Mouse (Mus musculus) fat pad, adult 2 months (tissue): ENCODE results near the gene Uba52.

Experiments
- DNase-seq: peaks from one replicate; pipeline ENCODE4 v3.0.0-alpha.2; 2011; ENCODE audit warnings: low read depth, low spot score; ENCODE audit errors: extremely low read depth

The Uba52 gene

DNA sequence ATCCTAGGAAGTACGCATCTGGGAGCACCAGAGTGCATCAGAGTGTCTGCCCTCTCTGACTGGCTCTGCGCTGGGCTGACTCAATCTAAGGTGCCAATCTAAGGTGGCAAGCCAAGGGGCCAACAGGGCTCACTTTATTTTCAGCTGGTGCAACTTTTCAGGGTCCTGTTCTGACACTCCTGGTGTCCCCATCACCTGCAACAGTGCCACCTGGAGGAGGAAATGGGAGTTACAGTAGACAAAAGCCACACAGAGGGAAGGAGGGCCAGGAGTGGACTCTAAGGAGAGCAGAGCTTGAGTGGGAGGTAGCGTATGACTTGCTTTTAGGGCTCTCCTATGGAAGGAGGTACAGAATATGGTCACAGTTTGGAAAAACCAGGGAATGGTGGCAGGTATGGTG lies 5.8 kb downstream of the Uba52 start:
- no peak for DNase-seq

DNA sequence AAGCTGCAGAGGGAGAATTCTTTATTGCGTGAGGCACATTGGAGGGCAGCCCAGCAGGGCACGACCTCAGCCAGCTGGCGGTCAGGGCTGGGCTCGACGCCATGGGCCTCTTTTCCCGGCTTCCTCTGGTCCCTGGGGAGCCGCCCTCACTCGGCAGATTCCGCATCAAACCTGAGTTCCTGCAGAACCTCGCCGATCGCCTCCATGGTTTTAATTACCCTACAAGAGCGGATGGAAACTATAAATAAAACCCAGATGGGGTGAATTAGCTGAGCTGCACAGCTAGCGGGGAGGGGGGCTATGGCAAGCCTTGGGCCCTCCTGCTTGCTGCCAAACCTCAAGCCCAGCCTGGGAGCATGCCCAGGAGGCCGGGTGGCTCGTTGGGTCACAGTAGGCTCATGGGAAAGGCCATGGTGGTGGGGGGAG lies 6.3 kb downstream of the Uba52 start:
- no peak for DNase-seq

DNA sequence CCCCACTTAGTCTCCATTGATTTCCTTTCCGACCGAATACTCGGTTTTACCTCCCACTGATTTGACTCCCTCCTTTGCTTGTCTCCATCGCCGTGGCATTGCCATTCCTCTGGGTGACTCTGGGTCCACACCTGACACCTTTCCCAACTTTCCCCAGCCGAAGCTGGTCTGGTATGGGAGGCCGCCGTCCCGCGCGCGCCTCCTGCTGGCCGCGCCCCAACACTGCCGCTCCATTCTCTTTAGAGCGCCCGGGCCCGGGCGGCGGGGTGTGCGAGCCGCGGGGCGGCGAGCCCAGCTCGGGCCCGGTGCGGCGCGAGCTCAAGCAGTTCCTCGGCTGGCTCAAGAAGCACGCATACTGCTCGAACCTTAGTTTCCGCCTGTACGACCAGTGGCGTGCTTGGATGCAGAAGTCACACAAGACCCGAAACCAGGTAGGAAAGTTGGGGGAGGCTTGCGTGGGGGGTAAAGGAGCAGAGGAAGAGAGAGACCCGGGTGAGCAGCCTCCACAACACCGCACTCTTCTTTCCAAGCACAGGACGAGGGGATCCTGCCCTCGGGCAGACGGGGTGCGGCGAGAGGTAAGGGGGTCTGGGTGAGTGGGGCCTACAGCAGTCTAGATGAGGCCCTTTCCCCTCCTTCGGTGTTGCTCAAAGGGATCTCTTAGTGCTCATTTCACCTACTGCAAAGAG lies 7.4 kb downstream of the Uba52 start:
- no peak for DNase-seq

DNA sequence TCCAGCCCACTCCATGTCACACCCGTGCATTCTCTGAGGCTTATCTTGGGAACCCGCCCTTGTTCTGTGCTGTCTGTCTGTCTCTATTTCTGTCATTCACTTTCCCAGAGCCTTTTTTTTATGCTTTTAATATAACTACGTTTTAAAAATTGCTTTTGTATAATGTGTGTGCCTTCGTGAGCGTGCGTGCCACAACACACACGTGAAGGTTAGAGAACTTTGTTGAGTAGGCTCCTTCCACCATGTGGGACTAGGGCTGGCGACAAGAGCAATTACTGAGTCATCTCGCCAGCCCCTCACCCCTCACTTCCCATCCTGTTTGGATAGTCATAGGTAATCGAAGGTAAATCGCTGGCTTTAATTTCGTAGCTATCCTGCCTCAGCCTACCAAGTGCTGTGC lies 8.1 kb downstream of the Uba52 start:
- no peak for DNase-seq

DNA sequence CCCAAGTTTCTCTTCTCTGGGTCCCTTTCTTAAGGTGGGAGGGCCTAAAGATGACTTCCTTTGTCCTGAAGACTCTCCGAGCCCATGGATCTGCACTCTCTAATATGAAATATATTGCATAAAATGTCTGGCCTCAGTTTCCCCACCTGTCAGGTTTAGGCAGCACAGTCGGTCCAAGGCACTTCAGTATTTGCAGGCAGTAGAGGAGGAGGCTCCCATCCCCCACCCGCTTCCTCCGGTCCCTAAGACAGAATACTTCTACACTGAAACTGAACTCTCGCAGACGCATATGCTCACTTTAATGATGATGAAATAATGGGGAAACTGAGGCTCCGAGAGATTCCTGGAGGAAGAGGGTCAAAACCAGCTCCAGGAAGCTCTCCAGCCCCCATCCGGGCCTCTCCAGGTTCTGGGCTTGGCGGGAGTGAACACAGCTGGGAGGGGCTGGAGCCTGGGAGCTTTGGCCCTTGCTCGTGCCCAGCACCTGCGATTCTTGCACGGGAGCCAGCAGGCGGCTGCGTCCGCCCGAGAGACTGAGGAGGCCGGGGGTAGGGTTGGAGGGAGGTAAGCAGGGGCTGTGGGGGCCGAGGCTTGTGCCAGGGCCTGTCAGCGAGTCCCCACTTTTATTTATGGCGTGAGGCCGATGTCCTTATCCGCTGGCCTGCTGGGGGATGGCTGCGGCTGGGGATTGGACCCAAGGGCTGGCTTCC lies 8.6 kb downstream of the Uba52 start:
- DNase-seq, result no peak

DNA sequence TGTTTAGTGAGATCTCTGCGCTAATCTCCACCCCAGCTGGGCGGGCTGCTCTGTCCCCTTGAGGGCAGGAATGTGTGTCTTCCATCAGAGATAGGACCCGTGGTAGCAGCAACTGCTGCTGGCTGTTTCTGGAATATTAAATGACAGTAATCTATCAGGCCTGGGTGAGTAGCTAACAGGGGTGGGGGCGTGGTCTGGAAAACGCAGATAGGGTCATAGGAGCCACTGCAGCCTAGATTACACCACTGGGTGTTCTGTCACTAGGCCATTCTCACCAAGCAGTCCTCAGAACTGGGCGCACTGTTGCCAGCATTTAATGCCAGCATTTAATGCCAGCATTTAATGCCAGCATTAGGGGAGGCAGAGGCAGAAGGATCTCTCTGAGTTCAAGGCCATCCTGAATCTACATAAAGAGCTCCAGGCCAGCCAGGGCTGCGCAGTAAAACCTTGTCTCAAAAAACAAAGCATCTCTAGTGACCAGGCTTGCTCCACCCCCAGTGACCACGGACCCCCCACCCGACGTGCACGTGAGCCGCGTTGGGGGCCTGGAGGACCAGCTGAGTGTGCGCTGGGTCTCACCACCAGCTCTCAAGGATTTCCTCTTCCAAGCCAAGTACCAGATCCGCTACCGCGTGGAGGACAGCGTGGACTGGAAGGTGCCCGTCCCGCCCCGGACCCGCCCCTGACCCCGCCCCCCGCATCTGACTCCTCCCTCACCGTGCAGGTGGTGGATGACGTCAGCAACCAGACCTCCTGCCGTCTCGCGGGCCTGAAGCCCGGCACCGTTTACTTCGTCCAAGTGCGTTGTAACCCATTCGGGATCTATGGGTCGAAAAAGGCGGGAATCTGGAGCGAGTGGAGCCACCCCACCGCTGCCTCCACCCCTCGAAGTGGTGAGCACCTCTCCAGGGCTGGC lies 10.0 kb downstream of the Uba52 start:
- DNase-seq, result no peak

DNA sequence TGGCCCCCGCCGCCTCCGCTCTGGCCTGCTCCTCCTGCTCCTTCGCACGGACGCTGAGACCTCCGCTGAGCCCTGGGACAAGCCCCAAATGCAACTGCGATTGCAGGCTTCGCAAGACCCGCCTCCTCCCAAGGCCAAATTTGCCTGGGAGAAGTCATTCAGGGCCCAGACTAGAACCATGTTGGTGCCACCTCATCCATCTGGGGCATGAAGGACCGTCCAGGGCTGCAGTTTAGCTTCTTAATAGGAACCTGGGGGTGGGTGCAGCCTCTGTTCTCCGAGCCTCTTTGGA lies 14.9 kb downstream of the Uba52 start:
- no peak for DNase-seq

DNA sequence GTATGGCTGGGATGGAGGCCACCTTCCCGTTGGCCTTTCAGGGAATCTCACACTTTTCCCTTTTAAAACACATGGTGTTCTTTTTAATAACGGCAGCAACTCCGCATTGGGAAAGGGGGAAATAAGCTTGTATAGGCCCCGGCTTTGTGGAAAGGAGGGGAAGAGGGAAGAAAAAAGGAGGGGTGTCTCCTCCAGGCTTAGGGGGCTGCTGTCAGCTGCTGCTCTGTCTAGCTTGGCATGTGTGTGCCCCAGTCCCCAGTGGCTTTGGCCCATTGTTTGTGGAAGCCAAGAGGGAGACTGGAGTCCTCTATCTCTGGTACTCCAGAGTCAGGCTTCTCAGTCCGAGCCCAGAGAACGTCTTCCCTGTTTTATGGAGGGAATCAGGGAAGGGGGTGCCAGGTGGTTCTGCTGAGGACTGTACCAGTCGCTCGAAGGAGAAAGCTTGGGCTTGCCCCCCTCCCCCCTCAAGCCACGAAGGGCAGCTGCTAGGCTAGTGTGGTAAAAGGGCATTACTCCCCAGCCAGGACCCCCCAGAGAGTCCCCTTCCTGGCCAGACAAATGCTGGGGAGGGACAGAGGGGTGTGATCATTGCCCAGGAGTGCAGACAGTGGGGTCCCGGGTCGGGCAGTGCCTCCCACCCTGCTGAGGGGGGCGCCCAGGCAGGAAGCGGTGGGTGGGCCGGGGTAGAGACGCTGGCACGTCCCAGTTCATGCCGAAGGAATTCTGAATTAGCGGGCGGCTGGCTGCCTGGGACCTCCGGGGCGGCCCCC lies 15.4 kb downstream of the Uba52 start:
- no peak for DNase-seq

DNA sequence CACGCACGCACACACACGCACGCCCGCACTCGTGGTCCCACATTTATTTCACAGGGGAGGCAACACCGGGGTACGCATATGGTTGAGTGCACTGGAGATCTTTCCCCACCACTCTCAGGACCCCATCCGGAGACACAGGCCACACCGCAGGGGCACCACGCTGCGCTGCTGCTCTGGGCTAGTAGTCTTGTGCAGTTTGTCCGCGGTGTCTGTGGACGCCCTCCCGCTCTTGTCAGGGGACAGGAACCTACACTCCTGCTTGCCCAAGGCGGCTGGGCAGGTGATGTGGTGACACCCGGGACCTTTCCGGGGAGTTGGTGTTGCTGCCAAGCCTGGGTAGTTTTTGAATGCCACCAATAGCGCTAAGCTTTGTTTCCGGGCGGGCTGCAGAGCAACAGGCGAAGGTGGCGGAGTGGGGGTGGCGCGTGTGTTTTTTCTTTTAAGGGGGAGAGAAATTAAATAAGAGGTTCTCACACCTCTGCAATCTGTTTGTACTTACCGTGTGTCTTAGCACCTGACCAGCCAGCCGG lies 16.1 kb downstream of the Uba52 start:
- DNase-seq, result no peak

DNA sequence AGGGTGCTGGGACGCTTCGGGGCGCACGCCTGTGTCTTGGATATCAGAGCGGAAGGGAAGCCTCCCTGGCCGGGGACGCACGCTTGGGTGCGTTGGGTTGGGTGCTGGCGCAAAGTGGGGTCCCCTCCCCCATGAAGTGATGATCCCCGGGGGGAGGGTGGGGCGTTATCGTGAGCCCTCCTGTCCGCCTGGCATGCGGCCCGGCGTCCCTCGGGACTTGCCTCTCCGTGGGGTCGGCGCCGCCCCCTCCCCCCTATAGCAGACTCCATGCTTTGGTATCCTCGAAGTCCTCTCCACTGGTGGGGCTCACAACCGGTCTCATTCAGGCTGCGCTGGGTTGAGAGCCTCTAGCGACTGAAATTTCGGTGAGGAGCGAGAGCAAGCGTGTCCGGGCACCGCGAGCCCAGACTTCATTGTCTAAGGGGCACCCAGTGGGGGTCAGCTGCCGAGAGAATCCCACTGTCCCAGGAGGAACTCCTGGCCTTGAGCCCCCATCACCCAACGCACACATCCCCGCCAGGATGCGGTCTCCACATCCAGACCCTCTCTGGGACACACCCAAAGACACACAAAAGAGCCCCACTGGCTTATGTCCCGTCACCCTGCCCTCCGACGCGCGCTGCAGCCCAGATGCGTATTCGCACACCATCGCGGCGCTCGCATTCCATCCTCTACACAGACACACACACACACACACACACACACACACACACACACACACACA lies 16.7 kb downstream of the Uba52 start:
- DNase-seq, result no peak

DNA sequence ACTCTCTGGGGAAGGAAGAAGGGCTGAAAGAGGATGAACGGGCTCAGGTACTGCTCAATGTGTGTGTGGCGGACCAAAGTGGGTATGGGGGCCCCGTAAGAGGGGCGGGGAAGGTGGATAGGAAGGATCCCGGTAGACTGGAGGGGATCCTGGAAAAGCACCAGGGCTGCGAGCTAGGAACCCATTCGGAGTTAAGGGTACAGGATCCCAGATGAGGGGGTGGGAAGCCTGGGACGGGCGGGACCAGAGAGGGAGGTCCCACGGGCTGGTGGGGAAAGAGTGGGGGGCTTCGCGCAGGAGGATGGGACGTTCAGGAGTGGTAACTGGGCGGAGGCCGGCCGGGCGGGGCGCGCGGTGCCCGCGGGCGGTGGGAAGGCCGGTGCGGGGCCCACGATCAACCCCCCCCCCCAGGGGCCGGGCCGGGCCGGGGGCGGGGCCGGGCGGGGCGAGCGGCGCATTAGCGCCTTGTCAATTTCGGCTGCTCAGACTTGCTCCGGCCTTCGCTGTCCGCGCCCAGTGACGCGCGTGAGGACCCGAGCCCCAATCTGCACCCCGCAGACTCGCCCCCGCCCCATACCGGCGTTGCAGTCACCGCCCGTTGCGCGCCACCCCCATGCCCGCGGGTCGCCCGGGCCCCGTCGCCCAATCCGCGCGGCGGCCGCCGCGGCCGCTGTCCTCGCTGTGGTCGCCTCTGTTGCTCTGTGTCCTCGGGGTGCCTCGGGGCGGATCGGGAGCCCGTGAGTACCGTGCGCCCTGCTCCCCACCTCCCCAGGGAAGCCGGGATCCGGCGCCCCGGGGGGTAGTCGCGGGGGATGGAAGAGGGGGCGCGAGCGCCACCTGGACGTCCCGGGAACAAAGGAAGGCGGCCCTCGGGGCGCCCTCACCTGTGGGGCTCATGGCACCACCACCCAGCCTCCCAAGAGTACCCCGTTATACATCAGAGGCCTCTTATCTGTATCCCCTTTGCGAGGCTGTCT lies 17.6 kb downstream of the Uba52 start, which contains the start of gene Crlf1:
Gene Crlf1, plus strand, starts transcription at position 495 of the 977 bp plus-strand sequence.
- DNase-seq, result no peak

DNA sequence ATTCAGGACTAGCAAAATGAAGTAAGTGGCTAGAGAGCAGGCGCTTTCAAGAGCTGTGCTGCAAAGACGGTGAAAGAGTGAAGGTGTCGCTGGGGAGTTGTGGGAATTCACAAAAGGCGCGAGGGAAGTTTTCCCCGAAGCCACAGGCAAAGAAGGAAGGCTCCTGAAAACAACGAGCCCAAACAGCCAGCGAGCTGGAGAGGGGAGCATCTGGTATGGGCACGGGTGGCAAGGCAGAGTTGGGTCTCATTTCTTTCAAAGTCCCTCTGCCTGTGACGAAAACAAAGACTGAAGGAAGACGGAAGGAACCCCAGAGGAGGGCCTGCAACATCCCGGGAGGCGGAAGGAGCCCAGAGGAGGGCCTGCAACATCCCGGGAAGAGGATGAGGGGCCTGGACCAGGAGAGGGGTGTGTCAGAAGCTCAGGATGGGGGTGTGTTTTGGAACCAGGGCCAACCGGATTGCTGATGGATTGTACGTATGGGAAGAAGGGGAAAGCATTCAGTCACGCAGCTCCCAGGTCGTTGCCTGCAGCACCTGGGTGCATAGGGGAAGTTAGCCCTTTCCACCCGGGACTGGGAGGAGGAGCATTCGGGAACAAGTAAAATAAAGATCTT lies 19.6 kb downstream of the Uba52 start:
- no peak for DNase-seq

DNA sequence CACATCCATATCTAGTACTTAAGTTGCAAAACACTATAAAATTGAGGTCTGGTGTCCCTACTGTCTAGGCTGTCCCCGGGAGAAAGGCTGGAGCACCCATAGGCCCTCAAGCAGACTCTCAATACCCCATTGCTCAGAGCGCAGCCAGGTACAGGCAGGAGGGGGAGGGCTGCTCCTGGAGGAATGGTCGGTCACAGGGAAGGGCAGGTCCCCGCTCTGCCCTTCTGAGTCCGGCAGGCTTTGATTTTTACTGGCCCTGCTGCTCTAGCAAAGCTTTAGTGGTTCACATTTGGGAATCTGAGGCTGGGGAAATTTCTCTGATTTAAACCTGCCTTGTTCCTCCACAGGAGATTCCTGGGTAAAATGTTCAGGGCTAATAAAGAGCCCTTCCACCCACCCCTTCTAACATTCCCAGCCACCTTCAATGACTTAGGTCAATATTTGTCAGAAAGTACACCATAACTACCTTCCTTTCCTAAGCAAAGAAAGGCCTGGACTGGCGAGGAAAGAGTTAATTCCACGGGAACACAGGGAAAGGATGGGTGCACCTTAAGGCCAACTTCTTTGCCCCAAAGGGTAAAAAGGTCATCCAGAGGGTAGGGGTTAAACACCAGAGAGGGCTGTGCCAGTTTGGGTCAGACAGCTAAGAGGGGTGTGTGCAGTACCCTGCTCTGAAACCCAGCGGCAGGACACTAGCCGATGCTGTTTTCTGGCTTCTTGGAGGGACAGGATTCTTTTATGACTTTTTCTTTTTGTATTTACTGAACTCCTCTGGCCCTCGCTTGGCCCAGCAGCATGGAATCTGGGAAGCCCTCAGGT lies 20.3 kb downstream of the Uba52 start:
- no peak for DNase-seq

DNA sequence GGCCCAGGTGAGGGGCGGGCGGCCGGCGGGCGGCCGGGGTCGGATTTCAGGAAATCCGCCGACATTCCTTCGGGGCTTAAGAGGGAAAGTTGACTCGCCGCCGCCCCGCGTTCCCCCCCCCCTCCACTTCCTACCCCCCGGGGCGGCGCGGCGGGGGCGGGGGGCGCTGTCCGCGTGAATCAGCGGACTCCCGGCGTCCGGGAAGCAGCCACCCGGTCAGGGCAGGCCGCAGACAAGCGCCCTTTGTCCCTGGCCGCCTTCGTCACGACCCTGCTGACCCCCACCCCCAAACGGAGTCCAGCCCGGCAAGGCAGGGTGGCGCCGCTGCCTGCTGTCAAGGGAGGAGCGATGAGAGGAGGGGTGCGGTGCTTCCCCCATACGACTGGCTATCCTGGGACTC lies 21.0 kb downstream of the Uba52 start:
- no peak for DNase-seq

DNA sequence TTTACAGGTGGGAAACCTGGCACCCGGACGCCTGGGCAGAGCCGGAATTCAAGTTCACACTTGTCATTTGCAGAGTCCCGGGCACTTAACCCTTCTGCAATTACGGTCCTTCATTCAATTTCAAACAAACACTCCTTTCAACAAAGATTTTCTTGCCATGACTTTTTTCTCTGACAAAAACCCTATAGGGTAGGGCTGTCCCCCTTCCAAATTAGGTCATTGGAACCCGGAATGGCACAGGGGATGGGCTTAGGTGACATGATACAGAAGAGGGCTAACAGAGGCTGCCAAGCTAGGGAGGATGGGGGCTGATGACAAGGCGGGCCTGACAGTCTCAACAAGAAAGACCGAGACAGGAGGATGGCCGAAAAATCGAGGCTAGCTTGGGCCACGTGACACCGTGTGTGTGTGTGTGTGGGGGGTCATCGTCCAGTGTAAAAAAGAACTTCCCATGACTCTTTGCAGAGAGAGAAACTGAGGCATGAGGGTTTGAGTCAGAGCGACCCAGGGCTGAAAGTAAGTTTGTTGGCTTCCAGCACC lies 21.6 kb downstream of the Uba52 start:
- DNase-seq, result no peak

DNA sequence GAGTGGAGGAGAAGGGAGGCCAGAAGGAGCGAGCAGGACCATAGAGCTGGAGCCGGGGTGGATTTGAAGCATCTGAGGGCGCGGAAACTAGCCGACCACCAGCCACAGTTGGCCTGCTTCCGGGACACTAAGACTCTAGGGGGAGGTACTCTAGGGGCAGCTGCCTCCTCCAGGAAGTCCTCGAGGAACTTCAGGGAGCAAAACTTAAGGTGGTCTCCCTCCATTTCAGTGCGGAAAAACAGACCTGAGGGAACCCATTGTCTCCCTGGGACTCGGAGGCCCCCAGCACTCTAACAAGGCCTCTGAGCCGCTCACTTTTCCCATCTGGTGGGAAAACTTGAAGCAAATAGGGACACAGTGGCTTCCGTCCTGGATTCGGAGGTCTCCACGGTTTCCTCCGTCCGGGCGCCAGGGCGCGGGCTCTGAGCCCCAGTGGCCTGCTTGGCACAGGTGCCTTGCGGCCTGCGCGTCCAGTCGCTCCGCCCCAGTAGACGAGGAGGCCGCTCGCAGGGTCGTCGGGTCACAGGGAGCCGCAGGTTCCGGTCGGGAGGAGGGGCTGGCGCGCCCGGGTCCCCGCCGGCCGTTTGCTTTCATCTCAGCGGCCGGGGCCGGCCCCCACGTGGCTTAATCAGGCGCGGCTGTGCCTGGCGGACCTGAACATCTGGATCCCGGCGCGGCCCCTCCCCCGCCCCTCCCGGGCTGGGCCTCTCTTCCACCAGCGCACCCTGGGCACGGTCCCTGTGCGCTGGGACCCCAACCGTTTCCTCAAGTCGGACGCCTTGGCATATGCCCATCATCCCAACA lies 22.4 kb downstream of the Uba52 start:
- no peak for DNase-seq
